Mouse (Mus musculus) splenic B cell, adult 2 months (primary cell): ENCODE measurements around the gene Inpp4b.
A peak's percentile ranks its signal among the peaks of the same experiment; 100 is the strongest.

Experiments
- DNase-seq: peaks from one replicate; pipeline ENCODE4 v3.0.0-alpha.2; 2011; ENCODE audit warnings: low read depth, low spot score
- H3K27me3 ChIP-seq: 2 replicates; pipeline ENCODE4 v1.6.1; 2012; ENCODE audit warnings: mild to moderate bottlenecking, low read length, moderate library complexity, mixed read lengths; ENCODE audit not compliant: control insufficient read depth, poor library complexity, insufficient read depth, severe bottlenecking
- H3K36me3 ChIP-seq: 2 replicates; pipeline ENCODE4 v1.6.1; 2012; ENCODE audit warnings: mild to moderate bottlenecking, low read length, moderate library complexity, mixed read lengths; ENCODE audit not compliant: control insufficient read depth, poor library complexity, insufficient read depth, severe bottlenecking

The Inpp4b gene

DNA sequence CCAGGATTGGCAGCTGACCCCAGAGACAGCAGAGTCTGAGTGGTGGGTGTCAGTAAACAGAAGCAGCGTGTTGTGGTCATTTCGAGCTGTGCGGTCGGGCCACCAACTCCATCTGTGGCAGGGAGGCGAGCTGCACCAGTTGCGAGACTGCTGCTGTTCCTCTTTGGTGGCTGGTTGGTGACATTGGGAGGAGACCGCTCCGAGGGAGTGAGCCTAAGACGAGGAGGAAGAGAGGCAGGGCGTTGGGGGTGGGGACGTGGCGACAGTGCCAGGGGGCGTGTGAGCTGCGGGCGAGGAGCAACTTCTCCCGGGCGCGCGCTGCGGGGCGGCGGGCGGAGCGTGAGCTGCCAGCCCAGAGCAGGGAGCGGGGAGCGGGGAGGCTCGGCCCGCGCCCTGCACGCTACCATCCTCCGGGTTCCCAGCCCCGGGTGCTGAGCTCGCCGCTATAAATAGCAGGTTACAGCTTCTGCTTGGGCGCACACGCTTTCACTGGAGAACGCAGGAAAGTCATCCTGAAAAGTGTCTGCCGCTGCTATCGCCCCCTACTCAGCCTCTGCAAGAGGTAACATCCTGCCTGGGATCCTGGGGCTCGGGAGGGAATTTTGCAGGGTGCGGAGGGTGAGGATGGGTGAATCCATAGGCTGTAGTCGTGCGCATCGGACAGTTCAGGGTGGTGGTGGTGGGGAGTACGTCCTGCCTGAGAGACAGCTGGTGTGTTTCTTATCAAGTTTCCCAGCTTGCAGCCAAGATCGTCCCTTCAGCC is at the start of gene Inpp4b:
Gene Inpp4b, plus strand, starts transcription at position 321 of the 763 bp plus-strand sequence.
- H3K27me3 ChIP-seq, result no peaks in the 10 kb centered on the region
- DNase-seq, result peak; percentile 79
- H3K36me3 ChIP-seq, result no peaks in the 10 kb centered on the region

GRCm38 (mm10) chr8:81335250-81335649 is 7.1 kb upstream of the Inpp4b start:
- no peaks in the 10 kb centered on the region for H3K36me3 ChIP-seq
- H3K27me3 ChIP-seq, result peaks cover 2% of the 10 kb centered on the region; the same call in 1 of the 2 replicates
- peak; percentile 28 for DNase-seq

DNA sequence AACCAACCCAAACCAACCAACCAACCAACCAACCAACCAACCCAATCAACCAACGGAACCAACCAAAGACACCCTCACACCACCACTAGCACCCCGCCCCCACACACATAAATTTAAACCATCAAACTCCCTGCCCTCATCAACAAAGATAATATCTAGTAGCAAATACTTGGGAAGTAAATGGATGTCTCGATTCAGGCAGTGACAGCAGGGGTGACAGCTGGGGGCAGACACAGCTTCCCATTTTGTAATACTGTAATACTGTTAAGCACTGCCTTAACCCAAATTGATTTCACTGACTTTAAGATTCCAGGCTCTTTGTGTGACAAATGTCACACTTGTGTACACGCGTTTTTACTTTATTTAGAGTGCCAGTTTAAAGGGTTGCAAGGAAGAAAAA is 1.2 kb upstream of the Inpp4b start:
- no peaks in the 10 kb centered on the region for H3K27me3 ChIP-seq

GRCm38 (mm10) chr8:81341591-81342235 is 643 bp upstream of the Inpp4b start:
- Histone ChIP-seq H3K27me3 (no peaks in the 10 kb centered on the region), H3K36me3 (no peaks in the 10 kb centered on the region)
- peak; percentile 87 for DNase-seq

More for the DNA sequence above, 1.2 kb upstream of the Inpp4b start:
- H3K36me3 ChIP-seq, result no peaks in the 10 kb centered on the region
- no peak for DNase-seq

GRCm38 (mm10) chr8:81342999-81343302 is 595 bp downstream of the Inpp4b start:
- H3K36me3 ChIP-seq, result no peaks in the 10 kb centered on the region
- DNase-seq, result peak; percentile 24
- H3K27me3 ChIP-seq, result no peaks in the 10 kb centered on the region

DNA sequence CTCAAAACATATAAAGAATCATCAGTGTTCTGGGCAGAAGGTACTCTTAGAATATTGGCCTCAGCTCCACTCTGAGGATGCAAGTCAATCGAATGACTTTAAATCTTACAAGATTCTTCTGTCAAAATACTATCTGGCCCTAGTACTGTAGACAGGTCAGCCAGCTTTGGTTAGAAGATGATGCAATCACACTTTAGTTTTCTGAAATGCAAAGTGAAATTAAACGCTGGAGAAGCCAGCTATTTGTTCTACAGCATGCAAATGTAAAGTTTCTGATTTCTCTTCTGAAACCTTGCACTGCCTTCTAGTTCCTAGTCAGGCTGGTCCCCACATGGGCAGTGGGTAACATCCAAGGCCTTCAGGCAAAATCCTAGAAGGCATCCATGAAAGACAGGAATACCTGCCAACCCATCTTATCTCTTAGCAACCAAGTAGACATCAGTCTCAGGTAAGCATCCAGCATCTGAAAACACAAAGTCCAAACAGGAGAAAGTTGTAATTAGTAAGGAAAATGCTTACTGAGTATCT is 2.9 kb downstream of the Inpp4b start:
- DNase-seq, result no peak
- no peaks in the 10 kb centered on the region for H3K27me3 ChIP-seq
- no peaks in the 10 kb centered on the region for H3K36me3 ChIP-seq

DNA sequence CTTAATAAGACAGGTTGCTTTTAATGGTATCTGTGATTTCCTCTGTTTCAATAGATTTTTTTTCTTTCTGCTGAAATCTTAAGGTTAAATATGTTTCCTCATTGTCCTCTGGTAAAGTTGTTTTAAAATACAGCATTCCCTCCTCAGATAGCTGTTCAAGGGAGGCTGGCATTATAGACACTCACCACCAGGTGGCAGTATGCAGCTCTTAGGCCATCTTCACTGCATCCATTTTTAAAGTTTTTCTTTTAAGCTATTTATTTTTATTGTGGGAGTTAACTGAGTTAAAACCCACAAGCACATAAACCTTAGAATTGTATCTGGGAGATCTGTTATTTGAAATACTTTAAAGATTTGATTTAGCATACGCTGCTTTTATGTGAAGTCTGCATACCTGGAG is 7.1 kb downstream of the Inpp4b start:
- Histone ChIP-seq H3K36me3 (no peaks in the 10 kb centered on the region), H3K27me3 (no peaks in the 10 kb centered on the region)
- peak; percentile 79 for DNase-seq

- H3K27me3 ChIP-seq, result no peaks in the 10 kb centered on the region
- DNase-seq, result peak; percentile 84
- 0 out of 2 replicates have a peak, but pooled peaks cover 3% of the 10 kb centered on the region for H3K36me3 ChIP-seq
These were observed 11.1 kb downstream of the Inpp4b start for GRCm38 (mm10) chr8:81353460-81353859.

- no peak for DNase-seq
- H3K36me3 ChIP-seq, result 0 out of 2 replicates have a peak, but pooled peaks cover 3% of the 10 kb centered on the region
- no peaks in the 10 kb centered on the region for H3K27me3 ChIP-seq
These were observed 15.8 kb downstream of the Inpp4b start for GRCm38 (mm10) chr8:81358108-81358507.

DNA sequence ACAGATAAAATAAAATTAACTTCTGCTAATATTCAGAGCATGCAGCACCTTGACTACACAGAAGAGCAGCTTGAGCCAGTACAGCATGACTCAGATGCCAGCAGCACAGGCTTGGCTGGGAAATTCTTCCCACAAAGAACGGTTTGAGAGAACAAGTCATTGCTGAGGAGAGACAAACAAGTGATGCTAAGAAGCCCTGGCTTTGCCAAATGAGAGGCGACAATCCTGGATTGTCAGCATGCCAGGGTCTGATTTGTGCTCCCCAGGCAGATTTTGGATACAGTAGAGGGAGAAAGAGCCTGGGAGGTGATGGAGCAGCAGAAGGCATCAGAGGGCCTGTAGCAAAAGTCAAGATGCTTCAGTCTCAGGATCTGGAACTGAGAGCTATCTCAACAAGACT is 18.2 kb downstream of the Inpp4b start:
- no peak for DNase-seq
- no peaks in the 10 kb centered on the region for H3K27me3 ChIP-seq
- H3K36me3 ChIP-seq, result no peaks in the 10 kb centered on the region

DNA sequence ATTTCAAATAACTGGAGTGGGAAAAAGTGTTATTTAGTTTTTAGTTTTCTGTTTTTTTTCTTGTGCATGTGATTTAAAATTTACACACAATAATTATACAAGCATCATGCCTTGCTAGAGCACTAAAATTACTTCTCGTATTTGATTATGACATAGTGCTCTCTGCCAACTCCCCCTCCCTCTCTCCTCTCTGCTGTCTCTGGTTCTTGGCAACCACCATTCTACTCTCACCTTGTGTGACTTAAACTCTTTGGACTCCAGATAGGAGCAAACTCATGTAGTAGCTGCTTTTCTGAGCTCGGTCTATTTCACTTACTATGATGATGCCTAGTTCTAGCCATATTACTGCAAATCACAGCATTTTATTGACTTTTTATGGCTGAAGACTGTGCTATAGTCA is 18.8 kb downstream of the Inpp4b start:
- no peak for DNase-seq
- no peaks in the 10 kb centered on the region for H3K36me3 ChIP-seq
- H3K27me3 ChIP-seq, result no peaks in the 10 kb centered on the region

DNA sequence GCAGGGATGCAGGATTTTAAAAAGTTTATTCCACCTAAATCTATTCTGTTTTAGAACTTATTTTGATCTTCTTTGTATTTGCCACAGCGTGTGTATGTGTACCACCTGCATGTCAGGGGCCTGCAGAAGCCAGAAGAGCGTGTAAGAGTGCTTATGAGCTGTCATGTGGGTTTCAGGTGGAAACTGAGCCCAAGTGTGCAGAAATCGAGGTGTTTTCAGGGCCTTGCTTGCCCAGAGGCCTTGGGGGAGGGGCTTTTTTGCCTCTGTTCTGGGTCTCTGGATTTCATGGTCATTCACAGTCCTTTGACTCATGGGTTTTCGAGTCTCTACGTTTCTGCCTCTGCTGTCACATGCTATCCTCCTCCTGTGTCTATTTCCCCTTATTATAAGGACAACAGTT is 28.3 kb downstream of the Inpp4b start:
- Histone ChIP-seq H3K36me3 (peaks cover 2% of the 10 kb centered on the region; the same call in 1 of the 2 replicates), H3K27me3 (no peaks in the 10 kb centered on the region; the same call in 1 of the 2 replicates)
- no peak for DNase-seq

DNA sequence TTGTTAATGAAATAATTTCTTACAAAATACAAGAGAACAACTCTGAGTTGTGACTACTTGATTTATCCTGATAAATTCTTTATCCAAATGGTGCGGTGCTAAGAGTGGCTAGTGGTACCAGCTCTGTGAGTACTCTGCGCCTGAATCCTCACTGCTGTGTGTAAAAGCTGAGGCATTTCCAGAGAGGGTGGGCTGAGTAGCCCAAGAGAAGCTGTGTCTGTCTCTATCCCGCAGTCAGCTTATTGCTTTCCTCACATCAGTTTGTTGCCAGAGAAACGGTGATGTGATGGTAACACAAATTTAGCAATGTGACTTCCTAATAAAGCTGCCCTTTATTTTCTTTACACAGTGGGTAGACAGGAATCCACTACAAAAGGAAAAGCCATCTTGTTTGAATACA is 29.5 kb downstream of the Inpp4b start:
- no peak for DNase-seq
- no peaks in the 10 kb centered on the region; the same call in 1 of the 2 replicates for H3K27me3 ChIP-seq
- H3K36me3 ChIP-seq, result peaks cover 2% of the 10 kb centered on the region; the same call in 1 of the 2 replicates

DNA sequence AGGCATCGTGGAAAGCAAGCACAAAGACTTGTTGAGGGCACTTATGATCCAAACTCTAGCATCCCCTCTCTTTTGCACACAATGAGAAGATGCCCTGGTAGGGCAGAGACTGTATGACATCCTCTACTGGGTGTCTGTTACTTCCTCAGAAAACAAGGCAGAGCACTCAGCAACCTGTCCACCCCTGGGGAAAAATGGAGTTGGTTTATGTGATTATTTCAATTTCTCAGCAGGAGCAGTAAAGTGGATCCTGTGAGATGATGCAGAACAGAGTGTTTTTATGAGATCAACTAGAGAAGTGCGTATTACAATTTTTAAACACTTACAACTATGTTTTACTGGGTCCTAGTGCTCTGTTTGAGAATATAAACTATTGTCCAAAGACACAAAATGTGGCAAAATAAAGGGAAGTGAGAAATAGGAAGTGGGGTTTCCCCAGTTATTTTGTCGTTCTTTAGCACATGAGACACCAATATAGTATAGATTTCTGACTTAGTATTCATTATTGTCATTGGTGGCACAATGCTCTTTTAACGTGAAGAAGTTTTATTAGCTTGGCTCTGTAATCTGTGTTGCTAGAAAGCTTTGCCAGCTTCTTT is 32.6 kb downstream of the Inpp4b start:
- Histone ChIP-seq H3K27me3 (no peaks in the 10 kb centered on the region; the same call in 1 of the 2 replicates), H3K36me3 (peaks cover 2% of the 10 kb centered on the region; the same call in 1 of the 2 replicates)
- DNase-seq, result peak; percentile 79

DNA sequence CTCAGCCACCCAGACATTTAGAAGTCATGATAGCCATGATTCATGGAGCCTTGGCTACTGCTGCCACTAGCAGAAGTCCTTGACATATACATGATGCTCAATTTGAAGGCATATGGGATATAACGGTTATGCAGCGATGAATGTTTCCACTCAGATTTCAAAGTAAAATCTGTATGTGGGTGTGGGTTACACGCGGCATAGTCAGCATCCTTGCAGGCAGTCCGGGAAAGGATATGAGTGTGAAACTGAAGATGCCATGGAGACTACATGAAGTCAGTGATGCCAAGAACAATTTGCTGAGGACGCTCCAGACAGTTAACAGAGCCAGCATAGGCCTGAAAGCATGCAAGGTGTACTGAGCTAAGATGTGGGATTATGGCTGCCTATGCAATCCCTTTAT is 46.6 kb downstream of the Inpp4b start:
- Histone ChIP-seq H3K36me3 (no peaks in the 10 kb centered on the region), H3K27me3 (no peaks in the 10 kb centered on the region)
- DNase-seq, result no peak
